Mouse (Mus musculus) forelimb bud, embryonic 11.5 days (tissue): Measurements from ENCODE around the gene Nolc1.

Experiments used
- DNase-seq: peaks from one replicate; pipeline ENCODE4 v3.0.0-alpha.2; 2012; ENCODE audit warnings: low read depth, low spot score

Gene Nolc1

GRCm38 (mm10) chr19:46042476-46043011 lies 33.1 kb upstream of the Nolc1 start:
- peak; percentile 62 for DNase-seq

GRCm38 (mm10) chr19:46043380-46043779 lies 32.3 kb upstream of the Nolc1 start:
- no peak for DNase-seq

- DNase-seq = peak; percentile 72
Measured at GRCm38 (mm10) chr19:46044271-46044992, 31.2 kb upstream of the Nolc1 start, which contains the start of gene Pprc1. Gene Pprc1, plus strand, starts transcription at chr19:46044886.

GRCm38 (mm10) chr19:46044993-46045695 lies 30.5 kb upstream of the Nolc1 start, which contains the start of gene Ldb1:
Gene Ldb1, minus strand, starts transcription at chr19:46045214.
- peak; percentile 85 for DNase-seq

GRCm38 (mm10) chr19:46045696-46046311 lies 29.9 kb upstream of the Nolc1 start:
- no peak for DNase-seq

- no peak for DNase-seq
Measured at GRCm38 (mm10) chr19:46046621-46047025, 29.0 kb upstream of the Nolc1 start.

GRCm38 (mm10) chr19:46047426-46047825 lies 28.2 kb upstream of the Nolc1 start:
- no peak for DNase-seq

- DNase-seq = no peak
Measured at GRCm38 (mm10) chr19:46049129-46049528, 26.5 kb upstream of the Nolc1 start.

GRCm38 (mm10) chr19:46050462-46050861 lies 25.2 kb upstream of the Nolc1 start:
- DNase-seq = no peak

- DNase-seq = no peak
Measured at GRCm38 (mm10) chr19:46055752-46056387, 19.8 kb upstream of the Nolc1 start.

GRCm38 (mm10) chr19:46056388-46056946 lies 19.2 kb upstream of the Nolc1 start:
- DNase-seq = peak; percentile 95

GRCm38 (mm10) chr19:46056947-46057607 lies 18.6 kb upstream of the Nolc1 start:
- DNase-seq = peak; percentile 70

- DNase-seq = no peak
Measured at GRCm38 (mm10) chr19:46058466-46058865, 17.2 kb upstream of the Nolc1 start.

- DNase-seq = no peak
Measured at GRCm38 (mm10) chr19:46060845-46061244, 14.8 kb upstream of the Nolc1 start.

GRCm38 (mm10) chr19:46068054-46068453 lies 7.6 kb upstream of the Nolc1 start:
- DNase-seq = no peak

- DNase-seq = no peak
Measured at GRCm38 (mm10) chr19:46073285-46073684, 2.4 kb upstream of the Nolc1 start.

GRCm38 (mm10) chr19:46074266-46074665 lies 1.4 kb upstream of the Nolc1 start:
- DNase-seq = no peak

- no peak for DNase-seq
Measured at GRCm38 (mm10) chr19:46078535-46078934, 2.9 kb downstream of the Nolc1 start.

GRCm38 (mm10) chr19:46085185-46085584 lies 9.5 kb downstream of the Nolc1 start:
- no peak for DNase-seq

- peak; percentile 62 for DNase-seq
Measured at GRCm38 (mm10) chr19:46086337-46086736, 10.7 kb downstream of the Nolc1 start.

- DNase-seq = no peak
Measured at GRCm38 (mm10) chr19:46087871-46088270, 12.2 kb downstream of the Nolc1 start.
